Mouse (Mus musculus): ENCODE measurements around the gene Ttc39d.
A peak's percentile ranks its signal among the peaks of the same experiment; 100 is the strongest.
"Not testable (repeated sequence)": the region's sequence is repeated elsewhere in the genome, so short reads cannot be mapped to it uniquely, and the experiment has no call there.

Gene Ttc39d

GRCm38 (mm10) chr17:80206671-80207581, at the start of gene Ttc39d, which contains the start of gene Srsf7:
Gene Ttc39d (plus strand): TSS chr17:80207460.
Gene Srsf7 (minus strand): TSS chr17:80207307.
- peak; percentile 94 for DNase-seq (ENCODE audit: extremely low read depth, insufficient read length, low spot score)

- DNase-seq (ENCODE audit: extremely low read depth, insufficient read length, low spot score) = no peak
Observed at GRCm38 (mm10) chr17:80157489-80157888, 49.8 kb upstream of the Ttc39d start.

- DNase-seq (ENCODE audit: extremely low read depth, insufficient read length, low spot score) = no peak
Observed at GRCm38 (mm10) chr17:80160454-80160853, 46.8 kb upstream of the Ttc39d start.

- no peak for DNase-seq (ENCODE audit: extremely low read depth, insufficient read length, low spot score)
Observed at GRCm38 (mm10) chr17:80163991-80164390, 43.3 kb upstream of the Ttc39d start.

- DNase-seq (ENCODE audit: extremely low read depth, insufficient read length, low spot score) = no peak
Observed at GRCm38 (mm10) chr17:80165741-80166140, 41.5 kb upstream of the Ttc39d start.

GRCm38 (mm10) chr17:80166346-80166745, 40.9 kb upstream of the Ttc39d start:
- no peak for DNase-seq (ENCODE audit: extremely low read depth, insufficient read length, low spot score)

GRCm38 (mm10) chr17:80167436-80167835, 39.8 kb upstream of the Ttc39d start:
- DNase-seq (ENCODE audit: extremely low read depth, insufficient read length, low spot score) = no peak

GRCm38 (mm10) chr17:80167851-80168251, 39.4 kb upstream of the Ttc39d start:
- no peak for DNase-seq (ENCODE audit: extremely low read depth, insufficient read length, low spot score)

- no peak for DNase-seq (ENCODE audit: extremely low read depth, insufficient read length, low spot score)
Observed at GRCm38 (mm10) chr17:80168425-80169182, 38.7 kb upstream of the Ttc39d start.

GRCm38 (mm10) chr17:80169792-80170191, 37.5 kb upstream of the Ttc39d start:
- no peak for DNase-seq (ENCODE audit: extremely low read depth, insufficient read length, low spot score)

- no peak for DNase-seq (ENCODE audit: extremely low read depth, insufficient read length, low spot score)
Observed at GRCm38 (mm10) chr17:80170951-80171350, 36.3 kb upstream of the Ttc39d start.

GRCm38 (mm10) chr17:80171948-80172347, 35.3 kb upstream of the Ttc39d start:
- no peak for DNase-seq (ENCODE audit: extremely low read depth, insufficient read length, low spot score)

- DNase-seq (ENCODE audit: extremely low read depth, insufficient read length, low spot score) = no peak
Observed at GRCm38 (mm10) chr17:80172761-80173160, 34.5 kb upstream of the Ttc39d start.

- DNase-seq (ENCODE audit: extremely low read depth, insufficient read length, low spot score) = no peak
Observed at GRCm38 (mm10) chr17:80173708-80174107, 33.6 kb upstream of the Ttc39d start.

- DNase-seq (ENCODE audit: extremely low read depth, insufficient read length, low spot score) = no peak
Observed at GRCm38 (mm10) chr17:80174146-80174545, 33.1 kb upstream of the Ttc39d start.

- DNase-seq (ENCODE audit: extremely low read depth, insufficient read length, low spot score) = no peak
Observed at GRCm38 (mm10) chr17:80174699-80175385, 32.4 kb upstream of the Ttc39d start.

GRCm38 (mm10) chr17:80175386-80175739, 31.9 kb upstream of the Ttc39d start:
- DNase-seq (ENCODE audit: extremely low read depth, insufficient read length, low spot score) = no peak

- DNase-seq (ENCODE audit: extremely low read depth, insufficient read length, low spot score) = no peak
Observed at GRCm38 (mm10) chr17:80175966-80176365, 31.3 kb upstream of the Ttc39d start.

GRCm38 (mm10) chr17:80178846-80179245, 28.4 kb upstream of the Ttc39d start:
- DNase-seq (ENCODE audit: extremely low read depth, insufficient read length, low spot score) = not testable (repeated sequence)

GRCm38 (mm10) chr17:80179959-80180358, 27.3 kb upstream of the Ttc39d start:
- DNase-seq (ENCODE audit: extremely low read depth, insufficient read length, low spot score) = peak; percentile 24

- DNase-seq (ENCODE audit: extremely low read depth, insufficient read length, low spot score) = no peak
Observed at GRCm38 (mm10) chr17:80180468-80180867, 26.8 kb upstream of the Ttc39d start.

All from 3134 (cell line).